Mouse (Mus musculus) mouse embryonic stem cell (cell line): ENCODE data around the gene Usp19.

Experiments used
- in situ Hi-C, 2 experiments: fragments of 300-500 bp; cut with MboI; formaldehyde crosslinking; loops; 1 replicate in 1 of 2; 3 replicates in 1 of 2; pipeline ENCODE4 v1.14.3; 2019 to 2020; ENCODE audit warnings: low sequenced_read_pairs in 2 of 2, low pct_unique_long_range_greater_than_20kb in 1 of 2, mixed read lengths in 1 of 2; ENCODE audit not compliant: unreplicated experiment in 1 of 2

Usp19 gene

GRCm38 (mm10) chr9:108530954-108531353 lies 40.6 kb downstream of the Usp19 start:
- in situ Hi-C loops: loop anchor here in 1 of 2 experiments (25.0 kb wide), 1 partner anchor 769 kb away; the partner anchor contains the start of gene Rbm5

DNA sequence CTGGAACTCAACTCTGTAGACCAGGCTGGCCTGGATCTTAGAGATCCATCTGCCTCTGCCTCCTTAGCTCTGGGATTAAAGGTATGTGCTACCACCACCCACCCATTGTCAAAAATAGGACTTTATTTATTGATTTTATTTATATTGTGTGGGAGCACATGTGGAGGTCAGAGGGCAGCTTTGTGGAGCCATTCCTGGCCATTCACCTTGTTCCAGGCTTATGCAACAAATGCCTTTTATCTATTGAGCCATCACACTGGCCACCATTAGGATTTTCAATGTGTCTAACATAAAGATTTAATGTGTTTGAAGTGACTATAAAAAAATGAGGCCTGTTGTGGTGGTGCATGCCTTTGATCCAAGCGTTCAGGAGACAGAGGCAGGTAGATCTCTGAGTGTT lies 41.1 kb downstream of the Usp19 start:
- in situ Hi-C loops: loop anchor here in 1 of 2 experiments (25.0 kb wide), 1 partner anchor 769 kb away; the partner anchor contains the start of gene Rbm5

DNA sequence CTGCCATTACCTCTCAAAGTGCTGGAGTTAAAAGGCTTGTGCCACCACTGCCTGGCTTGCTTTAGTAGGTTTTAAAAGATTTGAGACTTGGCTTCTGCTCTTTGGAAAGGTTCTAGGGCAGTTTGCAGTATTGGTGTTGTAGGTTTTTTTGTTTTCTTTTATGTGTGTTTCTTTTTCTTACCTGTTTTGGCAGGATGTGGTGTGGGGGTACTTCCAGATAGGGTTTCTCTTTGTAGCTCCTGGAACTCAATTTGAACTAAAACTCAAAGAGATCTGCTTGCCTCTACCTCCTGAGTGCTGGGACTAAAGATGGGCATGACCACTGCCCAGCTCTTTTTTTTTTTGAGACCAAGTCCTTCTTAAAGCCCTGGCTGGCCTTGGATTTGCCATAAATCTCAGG lies 50.4 kb downstream of the Usp19 start:
- in situ Hi-C loops: loop anchor here in 1 of 2 experiments (25.0 kb wide), 1 partner anchor 779 kb away; the partner anchor contains the start of gene Rbm5

GRCm38 (mm10) chr9:108545986-108546385 lies 55.6 kb downstream of the Usp19 start:
- in situ Hi-C loops: loop anchor here in 1 of 2 experiments (25.0 kb wide), 1 partner anchor 784 kb away; the partner anchor contains the start of gene Rbm5

DNA sequence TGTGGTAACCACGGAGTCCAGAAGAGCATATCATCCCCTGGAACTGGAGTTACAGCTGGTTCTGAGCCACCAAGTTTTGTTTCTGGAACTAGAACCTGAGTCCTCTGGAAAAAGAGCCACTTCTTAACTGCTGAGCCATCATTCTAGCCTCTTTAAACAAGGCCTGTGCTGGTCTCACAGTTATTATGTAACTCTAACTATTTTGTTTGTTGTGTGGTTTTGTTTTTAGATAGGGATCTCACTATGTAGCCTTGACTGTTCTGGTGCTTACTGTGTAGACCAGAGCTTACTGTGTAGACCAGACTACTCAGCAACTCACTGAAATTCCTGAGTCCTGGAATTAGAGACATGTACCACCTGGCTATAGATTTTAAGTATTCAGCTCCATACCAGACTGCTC lies 56.5 kb downstream of the Usp19 start:
- in situ Hi-C loops: loop anchor here in 1 of 2 experiments (25.0 kb wide), 1 partner anchor 785 kb away; the partner anchor contains the start of gene Rbm5
